Mouse (Mus musculus) heart, embryonic 15.5 days (tissue): ENCODE results near the gene 1700016K19Rik. TPM values are rescaled to one million over a fixed set of nuclear protein-coding genes. Genes with fewer than 3 reads are reported as not detected.
"Not testable (repeated sequence)": the region's sequence is repeated elsewhere in the genome, so short reads cannot be mapped to it uniquely, and the experiment has no call there.

Source experiments
- ATAC-seq: fragments of 200-750 bp; cut with Nextera tagmentation; replicated peaks from 2 replicates; pipeline ENCODE4 v1.8.0; 2017; ENCODE audit warnings: low read depth, moderate TSS enrichment; ENCODE audit not compliant: insufficient number of reproducible peaks, insufficient read depth, low FRiP score
- H3K27ac ChIP-seq: fragments of 300-500 bp; sonication (generic); 2 replicates; pipeline ENCODE4 v1.5.1; 2015; ENCODE audit warnings: mild to moderate bottlenecking, inconsistent platforms
- H3K27me3 ChIP-seq: fragments of 300-500 bp; sonication (generic); 2 replicates; pipeline ENCODE4 v1.6.1; 2015; ENCODE audit warnings: inconsistent platforms
- H3K36me3 ChIP-seq: fragments of 300-500 bp; sonication (generic); 2 replicates; pipeline ENCODE4 v1.6.1; 2015; ENCODE audit warnings: mild to moderate bottlenecking, inconsistent platforms
- H3K4me1 ChIP-seq: fragments of 300-500 bp; sonication (generic); replicated peaks from 2 replicates; pipeline ENCODE4 v1.6.1; 2015; ENCODE audit warnings: inconsistent platforms
- H3K4me2 ChIP-seq: fragments of 300-500 bp; sonication (generic); 2 replicates; pipeline ENCODE4 v1.6.1; 2015; ENCODE audit warnings: inconsistent platforms, mild to moderate bottlenecking, moderate library complexity
- H3K4me3 ChIP-seq: fragments of 300-500 bp; sonication (generic); 2 replicates; pipeline ENCODE4 v1.5.1; 2015; ENCODE audit warnings: mild to moderate bottlenecking, inconsistent platforms
- H3K9ac ChIP-seq: fragments of 300-500 bp; sonication (generic); 2 replicates; pipeline ENCODE4 v1.6.1; 2015; ENCODE audit warnings: mild to moderate bottlenecking, inconsistent platforms
- H3K9me3 ChIP-seq: fragments of 300-500 bp; sonication (generic); replicated peaks from 2 replicates; pipeline ENCODE4 v1.6.1; 2016; ENCODE audit warnings: inconsistent platforms
- WGBS: fragments of 180-500 bp; shearing (Covaris S2); methylation state at CpG from one replicate; pipeline ENCODE4 v1.1.7; 2015; ENCODE audit warnings: mixed read lengths; 5-methylcytosine and 5-hydroxymethylcytosine counted together
- polyA plus RNA-seq: library from polyadenylated mRNA; unstranded; fragments of >200 nt; fragmentation: Nextera tagmentation; extraction: Ambion mirVana; gene quantifications from 2 replicates; pipeline ENCODE4 v1.2.1, GENCODE M21; 2015

The 1700016K19Rik gene
- polyA plus RNA-seq, 1 experiment from 2014 or later = 0.18 TPM

DNA sequence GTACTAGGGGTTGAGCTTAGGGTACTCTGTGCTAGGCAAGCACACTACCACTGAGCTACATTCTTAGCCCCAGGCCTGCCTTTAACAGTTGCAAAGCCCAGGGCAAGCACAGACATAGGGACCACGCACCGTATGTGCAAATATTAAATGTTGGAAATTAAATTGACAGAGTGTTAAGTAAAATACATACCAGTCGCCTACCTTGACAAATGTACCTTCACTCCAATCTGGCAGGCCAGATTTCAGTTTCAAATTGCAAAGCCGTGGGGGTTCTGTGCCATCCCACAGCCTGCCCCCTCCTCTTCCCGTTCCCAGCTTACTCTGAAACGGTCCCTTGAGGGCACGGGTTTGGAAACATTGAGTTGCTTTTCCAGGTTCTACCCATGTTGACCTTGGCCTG, 13.8 kb upstream of the 1700016K19Rik start:
- Histone ChIP-seq H3K4me2 (no peak overlapping the region), H3K27me3 (no peaks in the 10 kb centered on the region), H3K4me3 (no peak overlapping the region), H3K27ac (no peak overlapping the region), H3K9ac (no peak overlapping the region), H3K4me1 (no peaks in the 10 kb centered on the region), H3K9me3 (no peaks in the 10 kb centered on the region), H3K36me3 (no peaks in the 10 kb centered on the region)
- ATAC-seq = no peak
- 69% methylated on average over 7 of the region's 7 CpGs for WGBS

DNA sequence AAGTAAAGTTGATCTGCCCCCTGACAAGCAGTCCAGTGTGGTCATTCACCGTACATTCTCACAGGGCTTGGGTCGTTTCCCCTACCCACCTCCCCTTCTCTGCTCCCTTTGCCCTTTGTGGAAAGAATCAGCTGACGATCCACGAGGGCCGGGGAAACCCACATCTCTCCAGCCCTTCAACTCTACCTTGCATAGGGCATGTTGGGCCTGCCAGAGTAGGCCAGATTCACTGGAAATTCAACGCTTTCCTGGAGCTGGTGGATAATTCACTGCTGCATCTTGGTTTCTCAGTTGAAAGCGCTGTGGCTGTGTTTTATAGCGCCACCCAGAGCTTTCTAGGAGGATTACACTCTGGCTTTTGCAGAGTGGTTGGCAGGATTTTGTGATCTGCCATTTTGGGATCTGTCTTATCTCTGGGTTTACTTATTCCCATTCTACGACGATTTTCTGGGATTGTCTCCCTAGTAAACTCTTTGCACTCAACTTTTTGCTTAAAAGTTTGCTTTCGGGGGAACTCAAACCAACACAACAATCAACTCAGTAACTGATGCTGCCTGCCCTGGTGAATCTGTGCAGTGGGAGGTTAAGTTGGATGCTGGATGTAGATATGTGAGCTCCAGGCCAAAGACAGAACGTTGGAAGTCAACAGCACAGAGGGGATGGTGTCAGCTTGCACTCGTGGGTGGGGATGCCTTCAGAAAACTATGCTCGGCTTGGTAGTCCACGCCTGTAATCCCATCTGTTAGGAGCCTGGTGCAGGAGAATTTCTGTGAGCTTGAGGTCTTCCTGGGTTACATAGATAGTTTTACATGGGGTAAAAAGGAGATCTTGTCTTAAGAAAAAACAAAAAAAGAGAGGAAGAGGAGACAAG, 8.5 kb upstream of the 1700016K19Rik start:
- H3K27ac ChIP-seq = no peak overlapping the region
- no peak overlapping the region for H3K4me3 ChIP-seq
- H3K27me3 ChIP-seq = no peaks in the 10 kb centered on the region; the same call in 1 of the 2 replicates
- H3K4me1 ChIP-seq = no peaks in the 10 kb centered on the region
- H3K36me3 ChIP-seq = no peaks in the 10 kb centered on the region
- WGBS = 69% methylated on average over 15 of the region's 15 CpGs
- no peak overlapping the region for H3K4me2 ChIP-seq
- no peaks in the 10 kb centered on the region for H3K9me3 ChIP-seq
- H3K9ac ChIP-seq = no peak overlapping the region
- no peak for ATAC-seq

DNA sequence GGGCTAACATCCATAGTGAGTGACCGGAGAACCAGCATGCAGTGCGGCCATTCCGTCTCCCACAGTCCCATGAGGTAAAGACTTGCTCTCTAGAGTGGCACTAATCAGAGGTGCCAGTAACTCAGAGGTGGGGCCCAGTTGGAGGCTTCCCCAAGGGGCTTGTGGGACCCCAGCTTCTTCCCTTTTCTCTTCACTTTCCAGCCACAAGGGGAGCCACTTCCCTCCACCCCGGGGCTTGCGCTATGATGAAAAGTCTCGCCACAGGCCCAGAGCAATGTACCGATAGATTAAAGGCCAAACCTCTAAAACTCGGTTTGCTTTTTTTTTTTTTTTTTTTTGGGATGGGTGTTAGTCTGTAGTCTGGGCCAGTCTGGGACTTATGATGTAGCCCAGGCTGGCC, 7.8 kb upstream of the 1700016K19Rik start:
- no peaks in the 10 kb centered on the region; the same call in 1 of the 2 replicates for H3K27me3 ChIP-seq
- H3K4me3 ChIP-seq = no peak overlapping the region
- no peak overlapping the region for H3K4me2 ChIP-seq
- H3K9ac ChIP-seq = no peak overlapping the region
- no peak overlapping the region for H3K27ac ChIP-seq
- H3K9me3 ChIP-seq = no peaks in the 10 kb centered on the region
- no peak for ATAC-seq
- H3K36me3 ChIP-seq = no peaks in the 10 kb centered on the region
- no peaks in the 10 kb centered on the region for H3K4me1 ChIP-seq
- 83% methylated on average over 8 of the region's 8 CpGs for WGBS

DNA sequence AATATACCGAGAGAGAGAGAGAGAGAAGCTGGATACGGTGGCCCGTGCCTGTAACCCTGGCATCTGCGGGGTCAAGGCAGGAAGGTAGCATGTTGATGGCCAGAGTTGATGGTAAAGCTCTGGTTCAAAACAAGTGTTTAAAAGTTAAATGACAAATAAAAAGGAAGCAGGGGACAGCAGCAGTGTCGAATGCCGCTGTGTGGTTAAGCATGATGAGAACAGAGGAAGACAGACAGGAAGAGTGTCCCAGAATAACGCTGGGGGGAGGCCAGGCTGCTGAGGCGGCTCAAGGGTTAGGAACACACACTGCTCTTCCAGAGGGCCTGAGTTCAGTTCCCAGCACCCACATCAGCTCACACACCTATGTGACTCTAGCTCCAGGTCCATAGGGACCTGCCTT, 7.2 kb upstream of the 1700016K19Rik start:
- no peaks in the 10 kb centered on the region for H3K36me3 ChIP-seq
- no peak overlapping the region for H3K27ac ChIP-seq
- no peaks in the 10 kb centered on the region for H3K9me3 ChIP-seq
- no peak overlapping the region for H3K4me3 ChIP-seq
- 74% methylated on average over 8 of the region's 8 CpGs for WGBS
- no peak overlapping the region for H3K9ac ChIP-seq
- no peak overlapping the region for H3K4me2 ChIP-seq
- no peak for ATAC-seq
- H3K4me1 ChIP-seq = no peaks in the 10 kb centered on the region
- no peaks in the 10 kb centered on the region; the same call in 1 of the 2 replicates for H3K27me3 ChIP-seq

DNA sequence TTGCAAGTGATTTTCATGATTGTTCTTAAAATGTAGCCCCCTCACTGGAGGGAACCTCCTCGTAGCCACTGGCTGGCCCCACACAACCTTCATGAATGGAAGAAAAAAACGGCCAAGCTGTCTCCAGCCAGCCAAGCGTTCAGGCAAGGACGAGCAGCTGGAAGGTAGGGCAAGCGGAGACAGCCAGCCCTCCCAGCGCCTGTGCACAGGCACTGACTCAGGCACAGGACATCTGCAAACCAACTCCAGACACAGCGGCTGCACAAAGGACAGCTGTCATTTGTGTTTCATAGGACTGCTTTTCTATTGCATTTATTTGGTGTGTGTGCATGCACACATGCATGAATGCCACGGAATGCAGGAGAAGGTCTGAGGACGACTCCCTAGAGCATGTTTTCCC, 5.4 kb upstream of the 1700016K19Rik start:
- peaks cover under 1% of the 10 kb centered on the region; the same call in 1 of the 2 replicates for H3K27me3 ChIP-seq
- 51% methylated on average over 9 of the region's 9 CpGs for WGBS
- no peak for ATAC-seq
- no peak overlapping the region for H3K9ac ChIP-seq
- H3K4me1 ChIP-seq = peaks cover under 1% of the 10 kb centered on the region; the same call in 1 of the 2 replicates
- H3K36me3 ChIP-seq = no peaks in the 10 kb centered on the region
- H3K9me3 ChIP-seq = no peaks in the 10 kb centered on the region
- no peak overlapping the region for H3K27ac ChIP-seq
- no peak overlapping the region for H3K4me3 ChIP-seq
- no peak overlapping the region for H3K4me2 ChIP-seq

DNA sequence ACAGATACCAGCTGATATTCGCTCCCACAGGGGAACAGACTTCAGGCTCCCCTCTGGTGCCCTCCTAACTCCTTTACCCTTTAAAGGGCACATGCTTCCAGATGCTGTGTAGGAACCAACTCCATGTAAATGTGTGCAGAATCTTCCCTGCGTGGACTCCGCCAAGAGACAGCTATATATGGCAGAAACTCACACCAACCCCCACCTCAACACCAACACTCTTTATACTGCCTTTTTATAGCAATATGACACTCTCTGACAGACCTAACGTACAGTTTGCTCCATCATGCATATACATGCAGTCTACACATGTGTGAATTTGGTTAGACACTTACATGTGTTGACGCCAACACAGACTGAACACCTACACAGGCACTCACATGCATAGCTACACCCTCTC, 989 bp downstream of the 1700016K19Rik start:
- no peak for ATAC-seq
- WGBS = 80% methylated on average over 5 of the region's 5 CpGs
- Histone ChIP-seq H3K36me3 (no peaks in the 10 kb centered on the region), H3K9ac (no peak overlapping the region), H3K27ac (no peak overlapping the region), H3K4me2 (no peak overlapping the region), H3K4me3 (no peak overlapping the region), H3K27me3 (0 out of 2 replicates have a peak, but pooled peaks cover 11% of the 10 kb centered on the region), H3K4me1 (peaks cover 6% of the 10 kb centered on the region), H3K9me3 (no peaks in the 10 kb centered on the region)

DNA sequence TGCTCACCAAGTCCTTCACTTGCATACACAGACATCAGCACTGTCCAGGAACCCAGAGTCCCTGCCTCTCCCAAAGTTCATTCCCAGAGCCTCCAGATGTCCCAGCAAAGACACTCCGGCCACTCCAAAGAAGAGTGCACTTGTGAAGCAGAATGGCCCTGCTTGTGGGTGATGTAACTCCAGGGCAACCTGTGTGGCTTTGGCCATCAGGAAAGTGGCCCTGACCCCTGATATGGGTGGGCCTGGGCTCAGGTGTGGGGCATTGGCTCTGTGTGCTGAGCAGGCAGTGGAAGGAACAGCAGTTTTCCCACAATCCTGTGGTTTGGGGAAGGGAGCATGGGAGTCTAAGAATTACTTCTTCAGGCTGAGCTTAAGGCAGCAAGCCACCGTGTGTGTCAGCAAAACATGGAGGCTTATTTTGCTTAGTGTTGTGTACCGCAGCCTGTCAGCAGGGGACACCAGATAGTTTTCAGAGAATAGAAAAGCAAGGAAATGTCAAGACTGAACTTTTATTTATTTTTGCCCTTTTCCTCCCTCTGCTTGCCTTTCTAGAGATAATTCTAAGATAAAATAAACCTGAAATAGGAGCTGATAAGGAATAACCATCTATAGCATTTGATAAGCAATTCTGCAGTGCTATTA, 1.6 kb downstream of the 1700016K19Rik start:
- no peak overlapping the region for H3K9ac ChIP-seq
- H3K4me2 ChIP-seq = no peak overlapping the region
- no peak overlapping the region for H3K4me3 ChIP-seq
- H3K27ac ChIP-seq = no peak overlapping the region
- WGBS = 41% methylated on average over 3 of the region's 3 CpGs
- H3K9me3 ChIP-seq = no peaks in the 10 kb centered on the region
- 0 out of 2 replicates have a peak, but pooled peaks cover 11% of the 10 kb centered on the region for H3K27me3 ChIP-seq
- H3K4me1 ChIP-seq = peaks cover 6% of the 10 kb centered on the region
- ATAC-seq = no peak
- no peaks in the 10 kb centered on the region for H3K36me3 ChIP-seq

DNA sequence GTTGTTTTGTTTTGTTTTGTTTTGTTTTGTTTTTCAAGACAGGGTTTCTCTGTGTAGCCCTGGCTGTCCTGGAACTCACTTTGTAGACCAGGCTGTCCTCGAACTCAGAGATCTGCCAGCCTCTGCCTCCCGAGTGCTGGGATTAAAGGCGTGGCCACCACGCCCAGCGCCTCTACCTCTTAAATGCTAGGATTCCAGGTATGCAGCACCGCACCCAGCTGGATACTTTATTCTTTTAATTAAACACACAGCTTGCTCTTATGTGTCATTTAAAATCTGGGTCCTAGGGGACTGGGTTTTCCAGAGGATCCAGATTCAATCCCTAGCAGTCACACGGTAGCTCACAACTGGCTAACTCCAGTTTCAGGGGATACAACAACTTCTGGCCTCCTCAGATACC, 4.6 kb downstream of the 1700016K19Rik start:
- not testable (repeated sequence) for H3K9ac ChIP-seq, H3K9me3 ChIP-seq, H3K27ac ChIP-seq, ATAC-seq, H3K4me1 ChIP-seq, H3K4me2 ChIP-seq, H3K36me3 ChIP-seq, H3K4me3 ChIP-seq
- H3K27me3 ChIP-seq = 0 out of 2 replicates have a peak, but pooled peaks cover 11% of the 10 kb centered on the region
- WGBS = 88% methylated on average over 7 of the region's 7 CpGs

DNA sequence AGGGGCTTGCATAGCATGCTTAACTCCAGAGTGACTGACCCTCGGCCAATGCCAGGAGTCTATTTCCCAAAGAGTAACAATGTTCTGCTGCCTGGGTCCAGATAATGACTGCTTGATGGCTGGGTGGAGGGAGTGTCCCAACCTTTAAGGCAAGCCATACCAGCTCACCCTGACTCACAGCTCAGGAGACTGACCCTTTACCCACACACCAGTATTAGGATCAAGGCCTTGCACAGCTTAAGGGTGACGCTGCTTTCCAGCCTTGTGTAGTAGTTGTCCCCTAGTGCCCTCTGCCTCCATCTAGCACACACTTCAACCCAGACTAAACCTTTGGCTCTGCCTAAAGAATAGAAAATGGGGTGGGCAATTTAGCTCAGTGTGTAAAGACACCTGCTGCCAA, 8.4 kb downstream of the 1700016K19Rik start:
- Histone ChIP-seq H3K27ac (no peak overlapping the region), H3K36me3 (no peaks in the 10 kb centered on the region), H3K4me3 (no peak overlapping the region), H3K9me3 (no peaks in the 10 kb centered on the region), H3K9ac (no peak overlapping the region), H3K4me2 (no peak overlapping the region), H3K27me3 (no peaks in the 10 kb centered on the region), H3K4me1 (no peaks in the 10 kb centered on the region)
- ATAC-seq = no peak
- WGBS = 79% methylated on average over 2 of the region's 2 CpGs

DNA sequence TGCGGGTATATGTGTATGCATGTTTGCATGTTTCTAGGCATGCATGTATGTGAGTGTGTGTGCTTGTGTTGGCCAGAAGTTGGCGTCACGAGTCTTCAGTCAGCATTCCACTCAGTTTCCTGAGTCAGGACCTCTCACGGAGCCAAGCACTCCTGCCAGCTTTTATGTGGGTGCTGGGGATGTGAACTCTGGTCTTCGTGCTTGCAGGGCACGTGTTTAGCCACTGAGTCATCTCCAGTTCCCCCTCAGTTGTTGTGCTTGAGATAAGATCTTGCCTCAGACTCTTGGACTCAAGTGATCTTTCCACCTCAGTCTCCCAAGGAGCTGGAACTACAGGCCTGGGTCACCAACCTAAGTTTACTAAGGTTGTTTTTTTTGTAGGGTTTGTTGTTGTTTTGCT, 9.4 kb downstream of the 1700016K19Rik start:
- Histone ChIP-seq H3K9ac (no peak overlapping the region), H3K27ac (no peak overlapping the region), H3K4me2 (no peak overlapping the region), H3K4me1 (no peaks in the 10 kb centered on the region), H3K4me3 (no peak overlapping the region), H3K27me3 (no peaks in the 10 kb centered on the region), H3K9me3 (no peaks in the 10 kb centered on the region), H3K36me3 (no peaks in the 10 kb centered on the region)
- 64% methylated on average over 6 of the region's 6 CpGs for WGBS
- ATAC-seq = no peak

DNA sequence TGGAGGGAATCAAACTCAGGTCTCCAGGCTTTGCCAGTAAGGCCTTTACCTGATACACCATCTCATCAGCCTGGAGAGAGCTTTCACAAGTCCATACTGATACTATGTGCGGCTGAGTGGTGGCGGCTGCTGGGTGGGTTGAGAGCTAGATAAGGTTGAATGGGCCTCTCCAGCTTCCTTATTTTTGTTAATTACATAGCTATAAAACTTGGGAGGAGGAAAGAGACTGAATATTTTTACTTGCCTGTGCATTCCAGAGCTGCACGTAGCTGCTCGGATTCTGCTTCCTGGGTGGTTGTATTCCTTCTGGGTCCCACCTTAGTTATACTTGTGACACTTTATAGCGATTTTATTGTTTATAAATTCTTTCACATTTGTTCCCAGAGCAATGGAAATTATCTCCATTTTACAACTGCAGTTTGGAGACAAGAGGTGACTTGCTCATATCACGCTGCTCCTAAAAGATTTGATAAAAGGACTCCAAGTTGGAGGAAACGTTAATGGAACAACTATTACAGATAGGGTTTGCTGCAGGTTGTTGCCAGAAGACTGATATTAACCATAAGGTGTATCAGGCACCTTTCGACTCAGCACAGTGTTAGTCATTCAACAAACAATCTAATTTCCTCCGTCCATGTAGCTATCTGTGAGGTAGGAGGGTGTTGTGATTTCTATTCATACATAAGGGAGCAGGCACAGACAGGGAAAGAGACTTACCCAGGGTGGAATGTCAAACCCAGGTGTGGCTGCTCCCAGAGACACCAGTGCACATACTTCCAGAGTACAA, 11.3 kb downstream of the 1700016K19Rik start:
- Histone ChIP-seq H3K4me3 (no peak overlapping the region), H3K4me2 (no peak overlapping the region), H3K36me3 (no peaks in the 10 kb centered on the region), H3K4me1 (no peaks in the 10 kb centered on the region), H3K9ac (no peak overlapping the region), H3K27ac (no peak overlapping the region), H3K27me3 (no peaks in the 10 kb centered on the region), H3K9me3 (no peaks in the 10 kb centered on the region)
- 56% methylated on average over 9 of the region's 9 CpGs for WGBS
- ATAC-seq = no peak
